Mouse (Mus musculus) ES-E14 (cell line): ENCODE measurements at regions not wholly inside any gene's neighbourhood (a gene's known extent, or its start where the extent isn't known, plus 50 kb on each side); places are given as distances from the start of the nearest gene placed in this dataset.

Experiments used
- DNase-seq: peaks from one replicate; pipeline ENCODE4 v3.0.0-alpha.2; 2013; ENCODE audit warnings: low read depth, low spot score
- H3K27ac ChIP-seq: 2 replicates; pipeline ENCODE4 v1.5.1; 2012; ENCODE audit warnings: low read depth, mild to moderate bottlenecking, low read length, moderate library complexity, mixed read lengths; ENCODE audit not compliant: poor library complexity, insufficient read depth, severe bottlenecking
- H3K36me3 ChIP-seq: 2 replicates; pipeline ENCODE4 v1.6.1; 2012; ENCODE audit warnings: mild to moderate bottlenecking, low read length, moderate library complexity, mixed read lengths; ENCODE audit not compliant: control insufficient read depth, poor library complexity, insufficient read depth, severe bottlenecking
- H3K4me1 ChIP-seq, 2 experiments: fragments of 150-350 bp in 1 of 2; sonication (generic) in 1 of 2; 2 replicates each; pipeline ENCODE4 v1.6.1; 2012; ENCODE audit warnings: low read length in 2 of 2, mild to moderate bottlenecking in 1 of 2, mixed read lengths in 1 of 2; ENCODE audit not compliant: control insufficient read depth in 2 of 2, insufficient read depth in 2 of 2, poor library complexity in 1 of 2
- H3K4me3 ChIP-seq, 2 experiments: fragments of 150-350 bp in 1 of 2; sonication (generic) in 1 of 2; 2 replicates each; pipeline ENCODE4 v1.5.1; 2012; ENCODE audit warnings: low read length in 2 of 2, low read depth in 1 of 2, mild to moderate bottlenecking in 1 of 2, mixed read lengths in 1 of 2; ENCODE audit not compliant: insufficient read depth in 1 of 2, poor library complexity in 1 of 2, severe bottlenecking in 1 of 2
- H3K9ac ChIP-seq: 2 replicates; pipeline ENCODE4 v1.6.1; 2012; ENCODE audit warnings: low read depth, mild to moderate bottlenecking, low read length, mixed read lengths; ENCODE audit not compliant: poor library complexity, insufficient read depth, severe bottlenecking
- H3K9me3 ChIP-seq: fragments of 150-350 bp; sonication (generic); 2 replicates; pipeline ENCODE4 v1.6.1; 2012; ENCODE audit warnings: low read depth, mild to moderate bottlenecking, low read length; ENCODE audit not compliant: control insufficient read depth, insufficient read depth
- CHD2 ChIP-seq: IDR thresholded peaks from 2 replicates; pipeline ENCODE4 v1.6.1; 2014; ENCODE audit warnings: mild to moderate bottlenecking, low read depth, low read length, inconsistent platforms
- HCFC1 ChIP-seq: IDR thresholded peaks from 2 replicates; pipeline ENCODE4 v1.6.1; 2012; ENCODE audit warnings: low read length, inconsistent platforms, borderline replicate concordance; ENCODE audit not compliant: insufficient read depth
- MAFK ChIP-seq: IDR thresholded peaks from 2 replicates; pipeline ENCODE4 v1.6.1; 2014; ENCODE audit warnings: mild to moderate bottlenecking, low read depth, low read length, inconsistent platforms; ENCODE audit not compliant: insufficient read depth
- ZC3H11A ChIP-seq: IDR thresholded peaks from 2 replicates; pipeline ENCODE4 v1.6.1; 2012; ENCODE audit warnings: low read depth, mild to moderate bottlenecking, inconsistent platforms, low read length, borderline replicate concordance
- ZNF384 ChIP-seq: IDR thresholded peaks from 2 replicates; pipeline ENCODE4 v1.6.1; 2012; ENCODE audit warnings: low read depth, low read length, inconsistent platforms
- in situ Hi-C, 2 experiments: fragments of 600-800 bp; cut with MboI; formaldehyde crosslinking; loops; one replicate each; pipeline ENCODE4 v1.15.1; 2025; ENCODE audit warnings: low sequenced_read_pairs in 2 of 2, inconsistent platforms in 1 of 2; ENCODE audit not compliant: unreplicated experiment in 2 of 2

- in situ Hi-C loops: no loop called here
- Histone ChIP-seq H3K4me1 (no peaks in the 10 kb centered on the region), H3K4me3 (no peak overlapping the region), H3K27ac (no peak overlapping the region), H3K9me3 (no peaks in the 10 kb centered on the region), H3K9ac (no peak overlapping the region), H3K36me3 (no peaks in the 10 kb centered on the region)
- no peak for DNase-seq
- no peak for TF ChIP-seq ZNF384
- TF ChIP-seq MAFK: no peak
- no peak for TF ChIP-seq HCFC1
- TF ChIP-seq ZC3H11A: no peak
- TF ChIP-seq CHD2: no peak
Observed at GRCm38 (mm10) chr2:108742079-108742478, 538.5 kb upstream of the Kif18a start.

GRCm38 (mm10) chr2:108743511-108743910 lies 537.0 kb upstream of the Kif18a start:
- DNase-seq: no peak
- Histone ChIP-seq H3K27ac (no peak overlapping the region), H3K9me3 (no peaks in the 10 kb centered on the region), H3K4me3 (no peak overlapping the region), H3K4me1 (no peaks in the 10 kb centered on the region), H3K36me3 (no peaks in the 10 kb centered on the region), H3K9ac (no peak overlapping the region)
- TF ChIP-seq HCFC1: no peak
- TF ChIP-seq ZC3H11A: no peak
- TF ChIP-seq ZNF384: no peak
- TF ChIP-seq MAFK: no peak
- TF ChIP-seq CHD2: no peak
- in situ Hi-C loops: no loop called here

DNA sequence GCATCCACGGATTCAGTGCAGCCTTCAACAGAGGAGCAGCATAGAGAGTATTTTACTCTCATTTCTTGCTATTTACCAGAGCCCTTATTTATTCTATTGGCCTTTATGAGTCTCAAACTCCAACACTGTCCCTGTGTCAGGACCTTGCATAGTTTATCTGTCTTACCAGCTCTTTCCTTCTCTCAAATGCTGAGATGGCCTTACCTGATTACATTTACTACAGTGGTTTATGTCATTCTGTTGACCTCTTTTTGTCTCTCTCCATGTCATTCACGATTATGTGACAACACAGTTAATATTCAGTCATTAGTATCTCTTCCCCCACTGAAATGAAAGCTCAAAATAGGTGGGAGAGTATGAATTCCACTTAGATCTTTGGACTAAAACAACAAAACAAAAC lies 535.7 kb upstream of the Kif18a start:
- TF ChIP-seq ZNF384 (no peak), HCFC1 (no peak), MAFK (no peak), ZC3H11A (no peak), CHD2 (no peak)
- no peaks in the 10 kb centered on the region for H3K36me3 ChIP-seq
- DNase-seq: no peak
- no peak overlapping the region for H3K4me3 ChIP-seq
- H3K4me1 ChIP-seq: no peaks in the 10 kb centered on the region
- no peak overlapping the region for H3K27ac ChIP-seq
- H3K9me3 ChIP-seq: no peaks in the 10 kb centered on the region
- no peak overlapping the region for H3K9ac ChIP-seq
- in situ Hi-C loops: no loop called here

GRCm38 (mm10) chr2:108753494-108754225 lies 526.9 kb upstream of the Kif18a start:
- H3K36me3 ChIP-seq: no peaks in the 10 kb centered on the region

DNA sequence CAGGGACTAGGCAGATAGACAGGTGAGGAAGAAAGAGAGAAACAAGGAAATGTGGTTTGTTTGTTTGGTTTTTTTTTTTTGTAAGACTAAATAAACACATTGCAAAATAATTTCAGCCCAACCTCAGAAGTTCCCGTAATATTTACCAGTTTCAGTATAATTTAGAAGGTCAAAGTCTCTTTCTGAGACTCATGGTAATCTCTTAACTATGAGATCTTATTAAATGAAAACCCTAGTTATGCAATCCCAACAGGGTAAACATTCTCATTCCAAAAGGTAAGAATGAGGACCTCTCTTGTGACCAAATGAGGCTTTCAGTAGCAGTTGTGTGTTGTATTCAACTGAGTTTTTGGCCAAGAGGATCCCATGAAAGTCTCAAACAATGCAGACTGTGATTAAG lies 524.7 kb upstream of the Kif18a start:
- Histone ChIP-seq H3K4me3 (no peak overlapping the region), H3K4me1 (no peaks in the 10 kb centered on the region), H3K9me3 (no peaks in the 10 kb centered on the region), H3K9ac (no peak overlapping the region), H3K36me3 (no peaks in the 10 kb centered on the region), H3K27ac (no peak overlapping the region)
- in situ Hi-C loops: no loop called here
- DNase-seq: no peak
- no peak for TF ChIP-seq ZC3H11A
- TF ChIP-seq MAFK: no peak
- TF ChIP-seq ZNF384: no peak
- TF ChIP-seq HCFC1: no peak
- TF ChIP-seq CHD2: no peak

More at GRCm38 (mm10) chr2:108753494-108754225, 526.9 kb upstream of the Kif18a start:
- no peak overlapping the region for H3K27ac ChIP-seq
- no peak for DNase-seq
- no peaks in the 10 kb centered on the region for H3K4me1 ChIP-seq
- TF ChIP-seq ZC3H11A (no peak), ZNF384 (no peak), HCFC1 (no peak), MAFK (no peak), CHD2 (no peak)
- no peak overlapping the region for H3K9ac ChIP-seq
- H3K4me3 ChIP-seq: no peak overlapping the region
- H3K9me3 ChIP-seq: no peaks in the 10 kb centered on the region
- in situ Hi-C loops: no loop called here
